Mouse (Mus musculus) brain, embryonic 14.5 days (tissue): ENCODE data around the gene Ppdpf.

Experiments
- CTCF ChIP-seq: fragments of 200-500 bp; IDR thresholded peaks from 2 replicates; pipeline ENCODE4 v1.5.1; 2012; ENCODE audit warnings: inconsistent platforms, mild to moderate bottlenecking, moderate library complexity, borderline replicate concordance; ENCODE audit not compliant: insufficient read depth, insufficient read length; ENCODE audit errors: extremely low read depth
- POLR2A ChIP-seq: fragments of 200-500 bp; IDR thresholded peaks from 2 replicates; pipeline ENCODE4 v1.6.1; 2012; ENCODE audit warnings: mild to moderate bottlenecking, inconsistent platforms, borderline replicate concordance; ENCODE audit not compliant: poor library complexity, insufficient read depth, insufficient read length, severe bottlenecking; ENCODE audit errors: extremely low read depth

DNA sequence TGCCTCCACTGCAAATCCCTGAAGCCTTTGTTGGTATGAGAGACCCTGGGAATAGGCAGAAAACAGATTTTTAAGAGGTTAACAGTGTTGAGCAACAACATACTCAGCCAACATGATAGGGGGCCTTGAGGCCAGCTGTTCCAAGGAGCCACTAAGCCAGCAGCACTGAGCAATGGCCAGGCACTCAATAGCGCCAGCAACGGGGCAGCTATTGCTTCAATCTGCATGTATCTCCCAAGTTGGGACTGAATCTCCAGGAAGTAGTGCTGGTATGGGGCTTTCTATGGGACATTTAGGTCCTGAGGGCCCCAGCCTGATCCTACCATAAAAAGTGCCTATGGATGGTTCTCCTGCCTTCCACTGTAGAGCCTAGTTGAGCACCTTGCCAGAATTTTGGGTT lies 28.6 kb upstream of the Ppdpf start:
- TF ChIP-seq CTCF (no peak), POLR2A (no peak)
